Mouse (Mus musculus): ENCODE results near the gene Arhgap30.

The Arhgap30 gene

GRCm38 (mm10) chr1:171388376-171389102 lies at the start of gene Arhgap30:
Arhgap30 (plus strand) TSS chr1:171388954.
- DNase-seq (ENCODE audit: low spot score) = no peak

GRCm38 (mm10) chr1:171342262-171343207 lies 46.2 kb upstream of the Arhgap30 start:
- no peak for DNase-seq (ENCODE audit: low spot score)

GRCm38 (mm10) chr1:171343922-171344677 lies 44.7 kb upstream of the Arhgap30 start:
- peak; percentile 24 for DNase-seq (ENCODE audit: low spot score)

- no peak for DNase-seq (ENCODE audit: low spot score)
These were observed 44.0 kb upstream of the Arhgap30 start for GRCm38 (mm10) chr1:171344715-171345114.

DNA sequence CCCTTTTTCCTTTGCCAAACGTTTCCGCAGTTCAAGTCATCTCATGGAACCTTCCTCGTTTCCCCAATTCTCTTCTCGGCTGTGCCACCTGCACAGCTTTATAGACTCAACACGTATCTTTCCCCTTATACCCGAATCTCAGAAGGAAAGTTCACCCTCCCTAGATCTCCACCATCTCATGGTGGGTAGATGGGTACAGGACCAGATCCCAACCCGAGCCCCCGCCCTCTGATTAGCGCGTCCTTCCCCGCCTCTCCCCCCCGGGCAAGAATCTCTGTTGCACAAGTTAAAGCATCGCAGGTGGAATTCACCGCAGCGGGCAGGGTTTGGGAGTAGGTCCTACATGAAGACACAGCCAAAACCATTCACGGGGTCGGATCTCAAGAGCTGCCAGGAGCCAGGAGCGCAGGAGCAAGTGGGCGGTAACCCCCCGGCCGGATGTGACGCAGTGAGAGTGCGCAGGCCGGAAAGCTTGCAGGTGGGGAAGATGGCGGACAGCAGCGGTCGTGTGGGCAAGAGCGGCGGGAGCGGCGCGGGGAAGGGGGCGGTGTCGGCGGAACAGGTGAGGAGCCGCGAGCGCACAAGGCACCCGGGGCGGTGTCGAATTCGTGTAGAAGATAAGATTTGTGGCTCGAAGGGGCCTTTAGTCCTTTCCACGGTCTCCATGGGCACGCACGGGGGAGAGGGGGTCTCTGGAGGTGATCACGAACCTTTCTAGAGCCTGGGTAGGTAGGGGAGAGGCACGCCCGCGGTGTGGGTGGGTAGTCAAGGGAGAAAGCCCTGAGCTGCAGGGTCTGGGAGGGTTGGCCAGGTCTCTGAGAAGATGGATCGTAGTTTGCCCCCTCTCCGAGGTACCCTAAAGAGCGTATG lies 43.3 kb upstream of the Arhgap30 start, which contains the start of the genes Nit1 and Pfdn2:
TSS of gene Nit1 (minus strand) at position 422 of the 870 bp plus-strand sequence.
TSS of gene Pfdn2 (plus strand) at position 446 of the 870 bp plus-strand sequence.
- DNase-seq (ENCODE audit: low spot score) = peak; percentile 95

DNA sequence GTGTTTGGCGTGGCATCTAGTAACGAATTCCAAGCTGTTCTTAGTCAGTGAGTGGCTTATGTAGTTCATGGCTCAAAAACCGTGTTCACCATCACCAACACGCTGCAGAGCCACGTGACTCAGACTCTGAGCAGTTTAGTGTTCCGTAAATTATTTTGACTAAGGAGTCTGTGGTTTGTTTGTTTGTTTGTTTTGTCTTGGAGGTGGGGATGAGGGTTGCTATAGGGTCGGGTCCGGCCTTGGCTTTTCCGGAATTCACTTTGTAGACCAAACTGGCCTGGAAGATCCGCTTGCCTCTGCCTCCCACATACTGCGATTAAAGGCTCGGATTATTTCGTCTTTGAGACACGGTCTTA lies 42.7 kb upstream of the Arhgap30 start:
- no peak for DNase-seq (ENCODE audit: low spot score)

GRCm38 (mm10) chr1:171348665-171349064 lies 40.1 kb upstream of the Arhgap30 start:
- DNase-seq (ENCODE audit: low spot score) = no peak

DNA sequence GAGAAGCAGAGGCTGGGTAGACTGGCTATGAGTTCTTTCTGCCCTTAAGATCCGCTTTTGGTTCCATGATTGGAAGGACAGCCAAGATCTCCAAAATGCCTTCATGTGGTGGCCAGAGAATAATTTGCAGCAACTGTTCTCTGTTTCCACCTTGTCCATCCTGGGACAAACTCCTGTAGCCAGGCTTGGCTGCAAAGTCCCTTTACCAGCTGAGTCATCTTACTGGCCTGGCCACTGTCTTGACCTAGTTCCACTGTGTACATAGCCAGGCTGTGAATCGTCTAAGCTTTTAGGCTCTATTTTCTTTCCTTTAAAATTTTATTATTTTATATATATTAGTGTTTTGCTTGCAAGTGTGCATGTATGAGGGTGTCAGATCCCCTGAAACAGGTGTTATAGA lies 39.5 kb upstream of the Arhgap30 start:
- no peak for DNase-seq (ENCODE audit: low spot score)

DNA sequence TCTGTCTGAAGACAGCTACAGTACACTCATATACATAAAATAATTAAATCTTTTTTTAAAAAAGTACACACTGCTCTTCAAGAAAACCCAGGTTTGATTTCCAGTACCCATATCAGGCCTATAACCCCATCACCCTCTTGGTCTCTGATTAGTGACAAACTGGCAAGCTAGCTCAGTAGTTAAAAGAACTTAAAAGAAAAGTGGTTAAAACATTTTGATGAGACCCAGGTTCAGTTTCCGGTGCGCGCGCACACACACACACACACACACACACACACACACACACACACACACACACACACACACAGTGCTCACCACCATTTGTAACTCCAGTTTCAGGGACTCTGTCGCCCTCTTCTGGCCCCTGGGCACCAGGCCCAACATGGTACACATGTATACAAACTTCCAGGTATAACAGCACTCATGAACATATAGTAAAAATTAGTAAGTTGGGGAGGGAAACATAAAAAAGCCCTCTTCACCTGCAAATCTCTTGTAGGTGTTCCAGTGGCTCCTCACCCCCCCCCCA lies 32.9 kb upstream of the Arhgap30 start:
- no peak for DNase-seq (ENCODE audit: low spot score)

- no peak for DNase-seq (ENCODE audit: low spot score)
These were observed 31.9 kb upstream of the Arhgap30 start for GRCm38 (mm10) chr1:171356814-171357213.

DNA sequence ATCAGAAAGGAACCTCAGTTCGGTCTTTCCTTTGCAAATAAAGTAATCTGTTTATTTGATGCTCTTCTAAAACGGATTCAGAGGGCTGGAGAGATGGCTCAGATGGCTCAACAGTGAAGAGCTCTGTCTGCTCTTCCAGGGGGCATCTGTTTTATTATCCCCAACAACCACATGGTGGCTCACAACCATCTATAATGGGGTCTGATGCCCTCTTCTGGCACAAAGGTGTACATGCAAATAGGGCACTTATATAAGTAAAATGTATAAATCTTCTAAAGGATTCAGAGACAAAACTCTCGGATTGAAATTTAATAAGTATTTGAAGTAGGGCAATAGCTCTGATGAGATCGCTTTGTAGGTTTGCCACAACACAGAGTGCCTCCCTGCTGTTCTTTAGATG lies 30.3 kb upstream of the Arhgap30 start:
- DNase-seq (ENCODE audit: low spot score) = peak; percentile 67

DNA sequence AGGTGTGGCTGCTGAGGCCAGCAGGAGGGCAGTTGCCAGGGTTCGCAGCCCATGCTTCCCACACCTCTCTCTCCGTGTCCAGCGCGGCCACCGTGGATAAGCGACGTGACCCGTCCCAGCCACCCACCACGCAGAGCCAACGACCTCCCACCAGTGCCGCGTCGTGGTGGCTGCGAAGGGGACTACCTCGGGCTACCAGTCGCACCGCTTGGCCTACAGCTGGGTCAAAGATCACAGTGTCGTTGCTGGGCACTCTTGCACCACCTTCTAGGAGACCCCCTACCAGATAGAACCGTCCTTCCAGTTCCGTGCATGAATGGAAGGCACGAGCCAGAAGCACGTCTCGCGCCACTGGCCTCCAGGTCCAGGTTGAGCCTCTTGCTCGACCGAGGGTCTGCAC lies 28.5 kb upstream of the Arhgap30 start:
- no peak for DNase-seq (ENCODE audit: low spot score)

DNA sequence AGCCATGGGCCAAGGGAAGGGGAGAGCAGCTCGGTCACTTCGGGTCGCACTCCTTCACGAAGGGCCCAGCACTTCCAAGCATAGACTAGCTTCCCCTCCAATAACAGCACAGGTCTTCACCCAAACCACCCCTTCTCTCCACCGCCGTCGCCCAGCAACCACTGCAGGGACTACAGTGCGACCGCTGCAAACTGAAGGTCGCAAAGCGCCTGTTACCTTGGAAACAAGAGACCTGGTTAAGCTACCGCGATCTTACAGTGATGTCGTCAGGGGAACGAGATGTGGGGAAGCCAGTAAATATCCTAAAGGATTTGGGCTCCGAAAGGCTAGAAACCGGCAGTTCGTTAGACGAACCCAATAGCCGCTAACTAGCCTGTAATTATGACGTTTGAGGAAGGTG lies 28.1 kb upstream of the Arhgap30 start, which contains the start of gene Klhdc9:
TSS of gene Klhdc9 (minus strand) at position 143 of the 400 bp plus-strand sequence.
- DNase-seq (ENCODE audit: low spot score) = peak; percentile 98

DNA sequence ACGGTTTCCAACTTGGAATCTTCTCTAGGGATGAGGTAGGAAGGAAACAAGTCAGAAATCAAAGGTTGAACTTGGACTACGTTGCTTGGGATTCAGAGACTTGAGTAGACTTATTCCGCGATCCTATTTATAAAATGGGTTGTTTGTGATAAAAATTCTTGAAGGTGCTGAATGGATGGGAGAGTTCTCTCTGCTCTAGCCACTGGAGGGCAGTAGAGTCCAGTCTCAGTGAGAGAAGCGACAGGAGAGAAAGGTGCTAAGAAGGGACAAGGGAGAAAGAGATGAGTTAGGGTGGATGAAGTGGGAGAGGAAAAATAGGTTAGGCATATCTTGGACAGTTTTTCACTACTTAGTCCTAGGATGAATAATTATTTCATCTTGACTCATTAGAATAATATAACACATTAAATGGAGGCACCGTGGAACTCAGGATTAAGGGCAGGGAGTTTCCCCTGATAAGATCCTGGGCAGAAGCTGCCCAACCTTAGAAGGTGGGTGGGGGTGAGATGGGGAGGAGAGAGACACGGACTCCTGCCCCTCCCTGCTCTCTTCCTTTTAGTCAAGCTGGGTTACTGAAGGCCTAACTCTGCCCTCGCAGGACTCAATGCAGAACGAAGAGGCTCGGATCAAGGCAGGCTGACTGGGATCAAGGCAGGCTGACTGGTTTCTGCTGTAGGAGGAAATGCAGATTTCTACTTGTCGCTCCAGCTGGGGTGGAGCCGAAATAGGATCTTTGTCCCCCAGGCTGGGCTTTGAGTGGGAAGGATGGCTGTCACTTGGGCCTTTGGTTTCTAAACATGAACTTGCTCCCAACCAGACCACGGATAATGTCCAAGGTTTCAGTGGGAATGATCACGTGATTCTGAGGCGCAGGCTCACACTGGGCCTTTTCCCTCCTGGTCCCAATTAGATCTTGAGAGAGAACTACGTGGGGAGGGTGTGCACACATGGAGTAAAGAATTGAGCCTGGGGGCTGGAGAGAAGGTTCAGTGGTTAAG lies 27.3 kb upstream of the Arhgap30 start:
- peak; percentile 92 for DNase-seq (ENCODE audit: low spot score)

- DNase-seq (ENCODE audit: low spot score) = no peak
These were observed 22.8 kb upstream of the Arhgap30 start for GRCm38 (mm10) chr1:171365934-171366333.

DNA sequence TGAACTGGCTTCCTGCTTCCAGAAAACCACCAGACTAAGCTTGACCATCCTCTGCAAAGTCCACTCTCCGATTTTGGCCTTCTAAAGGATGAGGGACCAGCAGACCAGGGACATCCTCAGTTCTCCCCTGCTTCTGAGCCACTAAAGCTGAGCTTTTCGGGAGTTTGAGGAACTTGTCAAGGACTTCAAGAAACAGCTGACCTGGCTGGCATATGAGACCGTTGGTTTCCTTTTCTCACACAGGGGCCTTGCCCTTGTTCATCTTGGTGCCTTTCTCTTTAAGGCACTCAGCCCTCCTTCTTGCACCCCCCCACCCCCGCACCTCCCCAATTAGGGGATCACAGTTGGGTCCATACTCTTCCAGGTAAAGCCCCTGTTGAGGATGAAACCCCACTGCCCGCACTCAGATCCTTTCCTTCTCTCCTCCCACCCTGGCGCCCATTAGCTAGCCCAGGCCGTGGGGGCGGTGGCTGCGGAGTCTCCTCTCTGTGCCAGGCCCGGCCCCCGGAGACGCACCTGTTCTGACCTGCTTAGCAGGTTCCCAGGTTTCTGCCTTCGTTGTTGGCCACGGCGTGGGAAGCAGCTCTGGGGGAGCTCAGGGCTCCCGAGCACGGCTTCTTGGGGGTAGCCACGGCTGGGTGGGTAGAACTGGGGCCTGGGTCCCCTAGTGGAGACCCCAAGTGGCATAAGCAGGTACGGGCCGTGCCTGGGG lies 18.8 kb upstream of the Arhgap30 start, which contains the start of gene Nectin4:
TSS of gene Nectin4 (plus strand) at position 255 of the 712 bp plus-strand sequence.
- no peak for DNase-seq (ENCODE audit: low spot score)

DNA sequence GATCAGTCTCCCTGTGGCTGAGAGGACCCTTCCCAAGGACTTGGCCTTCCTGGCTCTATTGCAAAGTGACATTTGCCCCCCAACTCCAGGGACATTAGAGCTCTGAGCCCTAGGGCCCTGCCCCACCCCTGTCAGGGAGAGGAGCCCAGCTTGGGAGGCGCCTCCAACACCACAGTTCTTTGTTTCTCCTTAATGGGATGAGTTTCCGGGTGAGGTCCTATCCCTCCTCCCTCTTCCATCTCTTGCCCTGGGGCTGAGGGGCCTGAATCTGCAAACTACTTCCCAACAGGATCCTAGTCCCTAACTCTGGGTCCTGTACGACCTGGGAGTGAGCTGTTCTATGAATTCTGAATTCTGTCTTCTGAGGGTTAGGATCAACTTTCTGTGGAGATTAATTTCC lies 15.9 kb upstream of the Arhgap30 start:
- DNase-seq (ENCODE audit: low spot score) = no peak

GRCm38 (mm10) chr1:171373946-171374345 lies 14.8 kb upstream of the Arhgap30 start:
- DNase-seq (ENCODE audit: low spot score) = no peak

DNA sequence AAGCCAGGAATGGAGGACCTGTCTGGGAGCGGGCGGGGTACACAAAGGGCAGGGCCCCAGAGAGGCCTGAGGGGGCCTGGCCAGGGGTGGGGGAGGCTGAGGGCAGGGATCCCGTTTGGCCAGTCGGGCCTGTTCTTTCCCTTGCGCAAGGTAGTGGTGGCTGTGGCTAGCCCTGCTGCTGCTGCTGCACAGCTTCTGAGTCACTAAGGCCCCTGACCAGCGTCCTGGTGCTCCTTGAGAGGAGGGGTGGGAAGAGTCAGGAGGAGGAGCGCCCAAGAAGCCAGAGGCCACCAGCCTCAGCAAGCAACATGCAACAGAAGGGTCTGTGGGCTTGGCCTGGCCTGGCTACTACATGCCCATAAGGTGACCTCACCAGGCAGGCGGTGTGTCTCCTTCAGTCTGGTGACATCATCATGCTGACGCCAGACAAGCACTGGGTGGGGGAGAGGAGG lies 13.1 kb upstream of the Arhgap30 start:
- no peak for DNase-seq (ENCODE audit: low spot score)

Measured in embryo, embryonic 10.5 days (tissue).